Mouse (Mus musculus) 3T3-L1 (cell line): Measurements from ENCODE around the gene Hyal1.
"Not testable (repeated sequence)": the region's sequence is repeated elsewhere in the genome, so short reads cannot be mapped to it uniquely, and the experiment has no call there.

Experiments used
- DNase-seq: peaks from one replicate; pipeline ENCODE4 v3.0.0-alpha.2; 2015; ENCODE audit warnings: low read depth, low spot score

The Hyal1 gene

GRCm38 (mm10) chr9:107550491-107551116 is 26.1 kb upstream of the Hyal1 start:
- DNase-seq = no peak

- peak; percentile 73 for DNase-seq
Measured at GRCm38 (mm10) chr9:107551117-107551889, 25.4 kb upstream of the Hyal1 start, which contains the start of gene Rassf1. TSS of gene Rassf1 (plus strand) at chr9:107551555.

GRCm38 (mm10) chr9:107551890-107552355 is 24.8 kb upstream of the Hyal1 start:
- peak; percentile 58 for DNase-seq

GRCm38 (mm10) chr9:107552690-107553393 is 23.9 kb upstream of the Hyal1 start:
- no peak for DNase-seq

GRCm38 (mm10) chr9:107553541-107554318 is 23.0 kb upstream of the Hyal1 start:
- no peak for DNase-seq

- DNase-seq = peak; percentile 96
Measured at GRCm38 (mm10) chr9:107554319-107554825, 22.4 kb upstream of the Hyal1 start.

GRCm38 (mm10) chr9:107555031-107555457 is 21.7 kb upstream of the Hyal1 start:
- peak; percentile 79 for DNase-seq

- DNase-seq = peak; percentile 64
Measured at GRCm38 (mm10) chr9:107555701-107556100, 21.0 kb upstream of the Hyal1 start.

GRCm38 (mm10) chr9:107556346-107556745 is 20.4 kb upstream of the Hyal1 start:
- DNase-seq = no peak

GRCm38 (mm10) chr9:107563029-107563581 is 13.6 kb upstream of the Hyal1 start, which contains the start of gene Tusc2:
TSS of gene Tusc2 (plus strand) at chr9:107563255.
- peak; percentile 96 for DNase-seq

- not testable (repeated sequence) for DNase-seq
Measured at GRCm38 (mm10) chr9:107565556-107565955, 11.2 kb upstream of the Hyal1 start.

- peak; percentile 83 for DNase-seq
Measured at GRCm38 (mm10) chr9:107566041-107566709, 10.6 kb upstream of the Hyal1 start.

GRCm38 (mm10) chr9:107566855-107567254 is 9.9 kb upstream of the Hyal1 start:
- no peak for DNase-seq

- DNase-seq = no peak
Measured at GRCm38 (mm10) chr9:107567702-107568319, 8.9 kb upstream of the Hyal1 start, which contains the start of gene Hyal2. TSS of gene Hyal2 (plus strand) at chr9:107567945.

- peak; percentile 86 for DNase-seq
Measured at GRCm38 (mm10) chr9:107568331-107569261, 8.1 kb upstream of the Hyal1 start.

GRCm38 (mm10) chr9:107569270-107569669 is 7.5 kb upstream of the Hyal1 start:
- no peak for DNase-seq

GRCm38 (mm10) chr9:107570016-107570415 is 6.7 kb upstream of the Hyal1 start:
- DNase-seq = no peak

- DNase-seq = no peak
Measured at GRCm38 (mm10) chr9:107570845-107571244, 5.9 kb upstream of the Hyal1 start.
